Mouse (Mus musculus) CH12.LX (cell line): Measurements from ENCODE around the gene F2rl3. TPM values are rescaled to one million over a fixed set of nuclear protein-coding genes. Genes with fewer than 3 reads are reported as not detected.

Experiments used
- DNase-seq: peaks from one replicate; pipeline ENCODE4 v3.0.0-alpha.2; 2013; ENCODE audit errors: extremely low read depth
- H3K27ac ChIP-seq: 2 replicates; pipeline ENCODE4 v1.5.1; 2012; ENCODE audit warnings: low read depth, mild to moderate bottlenecking, control low read depth, moderate library complexity; ENCODE audit not compliant: insufficient read depth
- H3K27me3 ChIP-seq: replicated peaks from 2 replicates; pipeline ENCODE3; 2012; ENCODE audit warnings: inconsistent platforms
- H3K36me3 ChIP-seq, 2 experiments: replicated peaks in 1 of 2; 2 replicates each; pipeline versions ENCODE3 to v1.6.1; 2012; ENCODE audit warnings: inconsistent platforms in 1 of 2, low read length in 1 of 2, mild to moderate bottlenecking in 1 of 2, mixed read lengths in 1 of 2, moderate library complexity in 1 of 2; ENCODE audit not compliant: control insufficient read depth in 1 of 2, insufficient read depth in 1 of 2
- H3K4me1 ChIP-seq, 2 experiments: 2 replicates each; pipeline ENCODE4 v1.6.1; 2012; ENCODE audit warnings: inconsistent platforms in 1 of 2, moderate library complexity in 1 of 2; ENCODE audit not compliant: insufficient read depth in 2 of 2, control insufficient read depth in 1 of 2
- H3K4me2 ChIP-seq: 2 replicates; pipeline ENCODE4 v1.6.1; 2012; ENCODE audit warnings: low read depth, mild to moderate bottlenecking, control low read depth; ENCODE audit not compliant: poor library complexity, insufficient read depth, severe bottlenecking
- H3K4me3 ChIP-seq, 3 experiments: fragments of 150-350 bp in 1 of 3; sonication (generic) in 1 of 3; replicated peaks in 1 of 3; 2 replicates each; pipeline versions ENCODE3 to v1.5.1; 2011 to 2012; ENCODE audit warnings: low read depth in 2 of 3, low read length in 2 of 3, mild to moderate bottlenecking in 2 of 3, moderate library complexity in 2 of 3, control low read depth in 1 of 3, improper control_type of control experiment in 1 of 3, inconsistent platforms in 1 of 3, mixed read lengths in 1 of 3; ENCODE audit not compliant: poor library complexity in 1 of 3
- H3K79me2 ChIP-seq: replicated peaks from 2 replicates; pipeline ENCODE4 v1.6.1; 2012; ENCODE audit warnings: mild to moderate bottlenecking, moderate library complexity; ENCODE audit not compliant: control insufficient read depth, poor library complexity, insufficient read depth, severe bottlenecking; ENCODE audit errors: extremely low read depth
- H3K9ac ChIP-seq: 2 replicates; pipeline ENCODE4 v1.6.1; 2012; ENCODE audit warnings: low read depth, mild to moderate bottlenecking, control low read depth, moderate library complexity; ENCODE audit not compliant: insufficient read depth
- H3K9me3 ChIP-seq: replicated peaks from 2 replicates; pipeline ENCODE3; 2012; ENCODE audit warnings: low read length, inconsistent platforms, mixed read lengths
- E2F4 ChIP-seq: IDR thresholded peaks from 2 replicates; pipeline ENCODE4 v1.6.1; 2011; ENCODE audit warnings: low read depth, low read length, improper control_type of control experiment; ENCODE audit not compliant: insufficient replicate concordance
- ELF1 ChIP-seq: IDR thresholded peaks from 2 replicates; pipeline ENCODE4 v1.6.1; 2014; ENCODE audit warnings: low read depth, mild to moderate bottlenecking, inconsistent platforms, low read length, improper control_type of control experiment
- EP300 ChIP-seq: IDR thresholded peaks from 2 replicates; pipeline ENCODE4 v1.6.1; 2011; ENCODE audit warnings: low read length, improper control_type of control experiment
- JUND ChIP-seq: conservative IDR thresholded peaks from 2 replicates; pipeline ENCODE4 v1.6.1; 2011; ENCODE audit warnings: low read depth, low read length, improper control_type of control experiment
- KAT2A ChIP-seq: IDR thresholded peaks from 2 replicates; pipeline ENCODE4 v1.6.1; 2012; ENCODE audit warnings: low read length, improper control_type of control experiment, inconsistent platforms; ENCODE audit not compliant: insufficient replicate concordance
- MAFK ChIP-seq: IDR thresholded peaks from 2 replicates; pipeline ENCODE4 v1.6.1; 2011; ENCODE audit warnings: low read length, improper control_type of control experiment; ENCODE audit not compliant: insufficient replicate concordance
- MAX ChIP-seq: IDR thresholded peaks from 2 replicates; pipeline ENCODE4 v1.6.1; 2011; ENCODE audit warnings: low read length, improper control_type of control experiment
- MAZ ChIP-seq: IDR thresholded peaks from 2 replicates; pipeline ENCODE4 v1.6.1; 2012; ENCODE audit warnings: low read depth, mild to moderate bottlenecking, inconsistent platforms, low read length, improper control_type of control experiment, moderate library complexity
- PAX5 ChIP-seq: IDR thresholded peaks from 2 replicates; pipeline ENCODE4 v1.6.1; 2012; ENCODE audit warnings: low read length, inconsistent platforms, mixed read lengths
- RCOR1 ChIP-seq: conservative IDR thresholded peaks from 2 replicates; pipeline ENCODE4 v1.6.1; 2012; ENCODE audit warnings: low read depth, mild to moderate bottlenecking, inconsistent platforms, low read length, improper control_type of control experiment
- SMC3 ChIP-seq: IDR thresholded peaks from 2 replicates; pipeline ENCODE4 v1.6.1; 2011; ENCODE audit warnings: low read depth, low read length, improper control_type of control experiment
- TBP ChIP-seq: conservative IDR thresholded peaks from 2 replicates; pipeline ENCODE4 v1.6.1; 2011; ENCODE audit warnings: low read depth, low read length, improper control_type of control experiment
- UBTF ChIP-seq: IDR thresholded peaks from 2 replicates; pipeline ENCODE4 v1.6.1; 2012; ENCODE audit warnings: low read depth, mild to moderate bottlenecking, inconsistent platforms, low read length, improper control_type of control experiment, moderate library complexity
- USF2 ChIP-seq: conservative IDR thresholded peaks from 2 replicates; pipeline ENCODE4 v1.6.1; 2011; ENCODE audit warnings: low read depth, low read length, improper control_type of control experiment
- ZC3H11A ChIP-seq: IDR thresholded peaks from 2 replicates; pipeline ENCODE4 v1.6.1; 2012; ENCODE audit warnings: low read depth, mild to moderate bottlenecking, inconsistent platforms, low read length, improper control_type of control experiment
- ZMIZ1 ChIP-seq: IDR thresholded peaks from 2 replicates; pipeline ENCODE4 v1.6.1; 2012; ENCODE audit warnings: low read depth, mild to moderate bottlenecking, inconsistent platforms, low read length, improper control_type of control experiment
- ZNF384 ChIP-seq: IDR thresholded peaks from 2 replicates; pipeline ENCODE4 v1.6.1; 2012; ENCODE audit warnings: low read depth, low read length, improper control_type of control experiment, inconsistent platforms
- dilution Hi-C: fragments of 300-500 bp; cut with MboI; formaldehyde crosslinking; loops from 2 replicates; pipeline ENCODE4 v1.14.3; 2020; ENCODE audit warnings: low sequenced_read_pairs; ENCODE audit not compliant: extremely low pct_unique_long_range_greater_than_20kb, extremely low pct_ligation_motif_present
- in situ Hi-C: fragments of 300-500 bp; cut with MboI; formaldehyde crosslinking; loops from 3 replicates; pipeline ENCODE4 v1.14.3; 2019; ENCODE audit warnings: low sequenced_read_pairs, low pct_ligation_motif_present, low pct_unique_long_range_greater_than_20kb, mixed read lengths
- polyA plus RNA-seq: library from polyadenylated mRNA; unstranded; fragments of >175 nt; gene quantifications from 2 replicates; pipeline ENCODE4 v1.2.1, GENCODE M21; 2012; ENCODE audit warnings: low read depth; ENCODE audit not compliant: insufficient read length
- total RNA-seq, 2 experiments: library from RNA; depleted of rRNA; stranded (reverse); fragments of 300-350 nt in 1 of 2; fragments of >200 nt in 1 of 2; gene quantifications; 2 replicates each; pipeline ENCODE4 v1.2.3; 2012 to 2014

The F2rl3 gene
- total and polyA plus RNA-seq, 3 experiments = 0.21 to 0.32 TPM; not detected in 1

- H3K9me3 ChIP-seq = no peaks in the 10 kb centered on the region
These were observed 1.5 kb upstream of the F2rl3 start for GRCm38 (mm10) chr8:72760216-72760615.

GRCm38 (mm10) chr8:72762306-72762705 lies 626 bp downstream of the F2rl3 start:
- dilution Hi-C loops = no loop called here
- Histone ChIP-seq H3K27ac (no peak overlapping the region), H3K4me3 (no peak overlapping the region)

More at GRCm38 (mm10) chr8:72760216-72760615, 1.5 kb upstream of the F2rl3 start:
- Histone ChIP-seq H3K27ac (no peak overlapping the region), H3K4me3 (no peak overlapping the region)
- TF ChIP-seq MAX (no peak), MAFK (no peak), EP300 (no peak), ZNF384 (no peak), JUND (no peak)
- TF ChIP-seq, all 38 proteins: peak for 0
- no peaks in the 10 kb centered on the region for H3K27me3 ChIP-seq
- dilution Hi-C loops (no loop called here), in situ Hi-C loops (no loop called here)
- no peak overlapping the region for H3K4me2 ChIP-seq
- no peak overlapping the region for H3K9ac ChIP-seq
- peaks cover 23 to 62% of the 10 kb centered on the region in 2 experiments for H3K36me3 ChIP-seq
- no peak for DNase-seq
- H3K79me2 ChIP-seq = no peaks in the 10 kb centered on the region
- 0 out of 4 replicates have a peak, but pooled peaks cover 0 to 4% of the 10 kb centered on the region in 2 experiments for H3K4me1 ChIP-seq

GRCm38 (mm10) chr8:72765696-72766095 lies 4.0 kb downstream of the F2rl3 start:
- no peak overlapping the region for H3K4me2 ChIP-seq
- no peak overlapping the region for H3K4me3 ChIP-seq
- no peak overlapping the region for H3K9ac ChIP-seq
- no peaks in the 10 kb centered on the region for H3K27me3 ChIP-seq
- peaks cover 0 to 11% of the 10 kb centered on the region in 2 experiments for H3K36me3 ChIP-seq
- no peaks in the 10 kb centered on the region for H3K79me2 ChIP-seq
- dilution Hi-C loops (no loop called here), in situ Hi-C loops (no loop called here)
- no peak overlapping the region for H3K27ac ChIP-seq
- H3K9me3 ChIP-seq = no peaks in the 10 kb centered on the region
- peak; percentile 24 for DNase-seq
- TF ChIP-seq SMC3 (no peak), JUND (no peak), EP300 (no peak), RCOR1 (no peak), TBP (no peak), PAX5 (no peak), E2F4 (no peak), MAFK (no peak), MAZ (no peak), ELF1 (no peak), USF2 (no peak), ZMIZ1 (no peak), ZC3H11A (no peak)
- H3K4me1 ChIP-seq = no peaks in the 10 kb centered on the region

More at GRCm38 (mm10) chr8:72762306-72762705, 626 bp downstream of the F2rl3 start:
- Histone ChIP-seq H3K27me3 (no peaks in the 10 kb centered on the region), H3K36me3 (peaks cover 3 to 42% of the 10 kb centered on the region in 2 experiments), H3K4me1 (0 out of 4 replicates have a peak, but pooled peaks cover 0 to 3% of the 10 kb centered on the region in 2 experiments)
- TF ChIP-seq UBTF = no peak
- no peak for TF ChIP-seq KAT2A
- no peak for TF ChIP-seq EP300
- TF ChIP-seq, all 38 proteins: peak for 0
- Histone ChIP-seq H3K9ac (no peak overlapping the region), H3K4me2 (no peak overlapping the region), H3K9me3 (no peaks in the 10 kb centered on the region), H3K79me2 (no peaks in the 10 kb centered on the region)
- in situ Hi-C loops = no loop called here
- no peak for DNase-seq
